Mouse (Mus musculus) liver, postnatal 0 days (tissue): ENCODE measurements around the gene Rap1a.

Experiments
- CTCF ChIP-seq: sonication (generic); IDR thresholded peaks from 2 replicates; pipeline ENCODE4 v1.5.1; 2016; ENCODE audit warnings: antibody characterized with exemption, low read depth
- EP300 ChIP-seq: IDR thresholded peaks from 2 replicates; pipeline ENCODE4 v1.6.1; 2016; ENCODE audit warnings: antibody characterized with exemption, low read depth, mild to moderate bottlenecking

- no peak for TF ChIP-seq CTCF
- TF ChIP-seq EP300 = no peak
These were observed 64.1 kb downstream of the Rap1a start for GRCm38 (mm10) chr3:105737070-105737469.
